Mouse (Mus musculus) thymus, postnatal 0 days (tissue): ENCODE measurements around the gene St3gal5. TPM values are rescaled to one million over a fixed set of nuclear protein-coding genes. Genes with fewer than 3 reads are reported as not detected.

ENCODE experiments used
- DNase-seq: peaks from one replicate; pipeline ENCODE4 v3.0.0-alpha.2; 2015; ENCODE audit warnings: low spot score
- polyA plus RNA-seq: library from polyadenylated mRNA; unstranded; fragments of >200 nt; fragmentation: Nextera tagmentation; extraction: Ambion mirVana; gene quantifications from 2 replicates; pipeline ENCODE4 v1.2.1, GENCODE M21; 2015

St3gal5 gene
- polyA plus RNA-seq, 1 experiment from 2014 or later: 2.6 TPM

- DNase-seq: no peak
Measured at GRCm38 (mm10) chr6:72096669-72097068, 723 bp upstream of the St3gal5 start.

GRCm38 (mm10) chr6:72098021-72098655 is 746 bp downstream of the St3gal5 start:
- DNase-seq: peak; percentile 18

- peak; percentile 21 for DNase-seq
Measured at GRCm38 (mm10) chr6:72098691-72099090, 1.3 kb downstream of the St3gal5 start.

GRCm38 (mm10) chr6:72099281-72099680 is 1.9 kb downstream of the St3gal5 start:
- no peak for DNase-seq

GRCm38 (mm10) chr6:72100171-72100570 is 2.8 kb downstream of the St3gal5 start:
- DNase-seq: no peak

GRCm38 (mm10) chr6:72100939-72101338 is 3.5 kb downstream of the St3gal5 start:
- DNase-seq: no peak

- no peak for DNase-seq
Measured at GRCm38 (mm10) chr6:72101386-72101785, 4.0 kb downstream of the St3gal5 start.

- DNase-seq: no peak
Measured at GRCm38 (mm10) chr6:72102066-72102465, 4.7 kb downstream of the St3gal5 start.

- DNase-seq: no peak
Measured at GRCm38 (mm10) chr6:72104534-72104933, 7.1 kb downstream of the St3gal5 start.

- no peak for DNase-seq
Measured at GRCm38 (mm10) chr6:72108941-72109892, 11.8 kb downstream of the St3gal5 start.

GRCm38 (mm10) chr6:72110577-72110976 is 13.2 kb downstream of the St3gal5 start:
- no peak for DNase-seq

- DNase-seq: no peak
Measured at GRCm38 (mm10) chr6:72112575-72112974, 15.2 kb downstream of the St3gal5 start.

- no peak for DNase-seq
Measured at GRCm38 (mm10) chr6:72113093-72113702, 15.8 kb downstream of the St3gal5 start.

GRCm38 (mm10) chr6:72114902-72115301 is 17.5 kb downstream of the St3gal5 start:
- DNase-seq: no peak

- DNase-seq: no peak
Measured at GRCm38 (mm10) chr6:72117322-72117968, 20.1 kb downstream of the St3gal5 start.

GRCm38 (mm10) chr6:72119870-72120269 is 22.5 kb downstream of the St3gal5 start:
- no peak for DNase-seq

- DNase-seq: no peak
Measured at GRCm38 (mm10) chr6:72121301-72121700, 23.9 kb downstream of the St3gal5 start.

GRCm38 (mm10) chr6:72122515-72122914 is 25.1 kb downstream of the St3gal5 start:
- no peak for DNase-seq

GRCm38 (mm10) chr6:72124315-72125103 is 27.1 kb downstream of the St3gal5 start:
- no peak for DNase-seq

GRCm38 (mm10) chr6:72126128-72126917 is 28.9 kb downstream of the St3gal5 start:
- DNase-seq: no peak
